Mouse (Mus musculus) layer of hippocampus, adult 9-10 months (tissue): ENCODE results near the gene Emg1.
"Not testable (repeated sequence)": the region's sequence is repeated elsewhere in the genome, so short reads cannot be mapped to it uniquely, and the experiment has no call there.

Experiments used
- DNase-seq: peaks from one replicate; pipeline ENCODE4 v3.0.0; 2022; ENCODE audit warnings: low spot score

Emg1 gene

GRCm38 (mm10) chr6:124708289-124708889, 3.6 kb downstream of the Emg1 start:
- DNase-seq, result no peak

GRCm38 (mm10) chr6:124706061-124706627, 5.8 kb downstream of the Emg1 start:
- DNase-seq, result no peak

GRCm38 (mm10) chr6:124704417-124704816, 7.6 kb downstream of the Emg1 start:
- DNase-seq, result no peak

GRCm38 (mm10) chr6:124703789-124704188, 8.2 kb downstream of the Emg1 start:
- DNase-seq, result no peak

- DNase-seq, result no peak
Measured at GRCm38 (mm10) chr6:124702784-124703103, 9.2 kb downstream of the Emg1 start.

GRCm38 (mm10) chr6:124702102-124702783, 9.7 kb downstream of the Emg1 start:
- DNase-seq, result no peak

- no peak for DNase-seq
Measured at GRCm38 (mm10) chr6:124701338-124701737, 10.6 kb downstream of the Emg1 start.

GRCm38 (mm10) chr6:124699962-124700610, 11.9 kb downstream of the Emg1 start:
- no peak for DNase-seq

GRCm38 (mm10) chr6:124699366-124699765, 12.6 kb downstream of the Emg1 start:
- no peak for DNase-seq

GRCm38 (mm10) chr6:124698751-124699150, 13.2 kb downstream of the Emg1 start:
- no peak for DNase-seq

- DNase-seq, result no peak
Measured at GRCm38 (mm10) chr6:124696441-124697150, 15.4 kb downstream of the Emg1 start.

- DNase-seq, result no peak
Measured at GRCm38 (mm10) chr6:124694166-124694955, 17.6 kb downstream of the Emg1 start.

GRCm38 (mm10) chr6:124693243-124693981, 18.6 kb downstream of the Emg1 start:
- DNase-seq, result no peak

- DNase-seq, result no peak
Measured at GRCm38 (mm10) chr6:124690517-124690916, 21.5 kb downstream of the Emg1 start.

- DNase-seq, result no peak
Measured at GRCm38 (mm10) chr6:124689011-124689410, 23.0 kb downstream of the Emg1 start.

GRCm38 (mm10) chr6:124688151-124688758, 23.7 kb downstream of the Emg1 start:
- DNase-seq, result no peak

GRCm38 (mm10) chr6:124686644-124687043, 25.3 kb downstream of the Emg1 start:
- DNase-seq, result not testable (repeated sequence)

- DNase-seq, result no peak
Measured at GRCm38 (mm10) chr6:124685606-124686386, 26.2 kb downstream of the Emg1 start.

- DNase-seq, result no peak
Measured at GRCm38 (mm10) chr6:124683591-124684417, 28.2 kb downstream of the Emg1 start.
